Mouse (Mus musculus) NIH3T3 (cell line): Measurements from ENCODE around the gene Hspb8.
"Not testable (repeated sequence)": the region's sequence is repeated elsewhere in the genome, so short reads cannot be mapped to it uniquely, and the experiment has no call there.

Experiments used
- DNase-seq: peaks from one replicate; pipeline ENCODE4 v3.0.0-alpha.2; 2012; ENCODE audit warnings: low read depth

Gene Hspb8

DNA sequence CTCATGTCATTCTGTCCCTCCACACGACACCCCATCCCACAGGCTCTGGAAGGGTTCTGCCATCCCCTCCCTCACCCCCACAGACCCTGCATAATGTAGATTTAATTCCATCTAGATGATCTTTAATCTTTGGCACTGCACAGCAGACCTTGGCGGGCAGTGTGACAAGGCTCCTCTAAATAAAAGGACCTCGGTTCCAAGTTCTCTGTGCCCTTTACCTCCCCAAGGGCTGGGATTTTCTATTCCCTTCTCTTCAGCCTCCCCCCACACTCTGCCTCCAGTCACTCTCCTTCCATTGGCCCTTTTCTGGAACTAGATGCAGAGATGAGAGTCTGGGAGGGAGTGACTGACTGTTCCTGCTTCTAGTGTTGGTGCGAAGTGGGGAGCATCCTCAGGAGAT lies 33.3 kb downstream of the Hspb8 start:
- DNase-seq = no peak

DNA sequence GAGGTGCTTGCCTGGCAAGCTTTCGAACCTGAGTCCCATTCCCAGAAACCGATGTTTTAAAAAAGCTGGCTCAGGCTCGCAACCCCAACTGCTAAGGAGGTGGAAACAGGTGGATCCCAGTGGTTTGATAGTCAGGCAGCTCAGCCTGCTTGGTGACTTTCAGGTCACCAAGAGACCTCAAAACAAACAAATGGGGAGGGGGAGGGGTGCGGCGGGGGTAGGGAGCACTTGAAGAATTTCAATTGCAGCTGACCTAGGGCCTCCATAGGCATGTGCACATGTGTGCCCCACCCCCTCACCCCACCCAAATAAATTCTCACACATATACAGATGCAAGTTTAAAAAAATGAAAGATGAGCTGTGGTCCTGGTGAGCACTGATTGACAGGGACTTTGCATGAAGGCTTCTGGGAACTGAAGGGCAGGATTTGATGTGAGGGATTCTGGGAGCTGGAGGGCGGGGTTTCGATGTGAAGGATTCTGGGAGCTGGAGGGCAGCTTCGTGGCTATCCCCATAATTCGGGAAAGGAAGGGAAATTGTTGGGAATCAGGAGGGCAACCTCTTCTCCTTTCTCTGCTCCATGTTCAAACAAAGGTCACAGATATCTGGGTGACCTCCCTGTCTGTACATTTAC lies 35.2 kb downstream of the Hspb8 start:
- no peak for DNase-seq

DNA sequence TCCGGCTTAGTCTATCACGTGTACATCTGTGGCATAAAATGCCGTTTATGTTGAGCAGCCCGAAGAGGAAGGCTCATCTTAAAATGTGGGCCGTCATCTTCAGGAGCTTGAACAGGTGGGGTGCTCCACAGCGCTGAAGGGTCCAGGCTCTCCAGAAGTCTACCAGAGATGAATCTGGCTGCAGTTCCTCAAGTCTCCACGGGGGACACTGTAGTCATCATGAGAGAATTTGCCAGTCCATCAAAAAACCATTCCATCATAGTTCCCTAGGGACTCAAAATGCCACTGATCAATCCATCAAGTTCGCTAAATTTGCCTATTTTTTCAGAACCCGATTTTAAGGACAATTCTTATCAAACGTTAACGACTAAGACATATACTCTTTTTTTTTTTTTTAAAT lies 36.6 kb downstream of the Hspb8 start:
- peak; percentile 73 for DNase-seq

DNA sequence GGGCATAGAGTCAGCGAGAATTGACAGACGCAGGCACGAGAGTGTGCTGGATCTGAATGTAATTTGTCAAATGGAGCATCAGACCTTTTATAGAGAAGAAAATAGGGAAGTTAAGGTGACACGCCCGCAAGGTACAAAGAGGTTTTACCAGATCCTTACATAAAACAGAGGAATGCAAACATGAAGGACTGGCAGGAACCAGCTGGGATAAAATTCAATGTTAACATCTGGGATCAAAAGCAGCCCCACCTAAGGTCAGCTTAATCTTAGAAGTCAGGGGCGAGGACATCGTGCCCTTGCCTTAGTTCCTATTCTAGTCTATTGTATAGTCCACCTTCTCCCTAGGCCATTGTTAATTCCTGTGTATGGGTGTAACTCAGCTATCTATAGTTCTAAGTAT lies 40.0 kb downstream of the Hspb8 start:
- not testable (repeated sequence) for DNase-seq

DNA sequence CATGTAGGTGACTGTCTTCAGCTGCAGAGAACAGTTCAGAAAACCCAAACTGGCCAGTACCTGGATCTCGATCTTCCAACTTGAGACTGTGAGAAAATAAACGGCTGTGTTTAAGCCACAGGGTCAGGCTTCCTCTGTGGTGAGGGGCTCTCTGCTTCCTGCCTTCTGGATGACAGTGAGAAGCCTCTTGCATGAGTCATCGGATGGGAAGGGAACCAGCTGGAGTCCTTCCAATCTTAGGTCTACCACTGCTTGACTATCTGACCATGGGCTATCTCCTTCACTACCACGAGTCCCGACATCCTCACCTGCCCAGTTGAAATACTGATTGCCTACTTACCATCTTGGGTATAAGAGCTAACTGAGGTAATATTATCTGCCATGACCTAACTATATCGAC lies 40.9 kb downstream of the Hspb8 start:
- DNase-seq = peak; percentile 35

DNA sequence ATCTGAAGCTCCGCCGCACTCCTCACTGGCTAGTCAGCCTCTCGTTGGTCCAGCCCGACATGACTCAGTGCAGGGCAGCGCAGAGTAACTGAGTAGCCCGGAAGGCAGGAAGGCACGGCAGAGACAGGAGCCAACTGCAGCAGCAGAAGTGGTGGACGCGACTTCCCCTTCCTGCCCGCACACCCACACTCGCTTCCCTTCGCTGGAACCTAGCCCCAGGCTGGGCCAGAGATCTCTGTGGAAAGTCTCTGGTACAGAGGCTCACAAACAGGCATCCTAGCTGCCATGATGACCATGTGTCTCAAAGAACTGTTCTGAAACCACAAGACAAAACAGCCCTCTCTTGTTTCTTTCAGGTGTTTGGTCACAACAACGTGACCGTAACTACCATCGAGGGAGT lies 41.4 kb downstream of the Hspb8 start:
- no peak for DNase-seq

DNA sequence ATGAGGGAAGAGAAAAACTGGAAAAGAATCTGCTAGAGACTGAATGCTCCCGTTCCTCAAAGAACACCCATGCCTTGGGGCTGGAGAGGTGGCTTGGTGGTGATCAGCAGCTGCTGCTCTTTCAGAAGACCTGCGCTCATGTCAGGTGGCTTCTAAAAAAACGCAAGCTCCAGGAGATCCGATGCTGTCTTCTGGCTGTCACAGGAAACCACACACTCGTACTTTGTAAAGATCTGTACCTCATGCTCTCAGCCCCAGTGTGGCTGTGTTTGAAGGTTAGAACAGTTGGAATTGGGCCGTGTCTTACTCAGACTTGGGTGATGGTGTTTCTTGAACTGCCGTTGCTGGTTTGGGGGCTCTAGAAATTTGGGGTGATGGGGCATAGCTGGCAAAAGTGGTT lies 42.3 kb downstream of the Hspb8 start:
- DNase-seq = no peak

DNA sequence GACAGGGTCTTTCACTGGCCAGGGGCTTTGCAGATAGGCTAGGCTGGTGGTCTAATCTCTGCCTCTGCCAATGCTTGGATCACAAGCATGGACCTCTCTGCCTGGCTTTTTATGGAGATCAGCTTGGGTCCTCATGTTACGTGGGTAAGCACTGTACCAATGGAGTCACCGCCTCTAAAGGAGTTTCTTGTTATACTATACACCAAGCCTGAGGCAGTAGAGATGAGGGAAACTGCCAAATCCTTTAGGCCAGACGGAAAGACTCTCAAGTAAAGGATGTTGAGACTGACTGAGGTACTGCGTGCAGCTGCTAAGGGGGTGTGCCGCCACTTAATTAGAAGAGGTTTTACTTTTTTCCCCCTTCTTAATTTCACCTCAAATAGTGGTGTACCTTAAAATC lies 43.8 kb downstream of the Hspb8 start:
- DNase-seq = no peak

DNA sequence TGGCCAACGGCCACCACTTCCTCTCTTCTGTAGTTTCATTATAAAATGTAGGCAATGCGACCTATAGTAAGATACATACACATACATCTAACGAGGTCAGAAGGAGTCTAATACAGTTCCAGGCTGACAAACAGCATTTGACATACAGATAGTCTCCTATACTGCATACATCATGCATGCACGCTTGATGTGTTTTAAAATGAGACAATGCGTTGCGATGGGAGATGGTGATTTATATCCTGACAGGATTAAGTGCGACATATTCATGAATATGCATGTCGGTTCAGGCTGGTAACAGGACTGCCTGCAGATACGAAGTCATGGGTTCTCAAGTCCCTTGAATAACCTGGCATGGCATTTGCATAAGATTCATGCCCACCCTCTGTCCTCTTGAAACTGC lies 54.7 kb downstream of the Hspb8 start:
- DNase-seq = no peak

DNA sequence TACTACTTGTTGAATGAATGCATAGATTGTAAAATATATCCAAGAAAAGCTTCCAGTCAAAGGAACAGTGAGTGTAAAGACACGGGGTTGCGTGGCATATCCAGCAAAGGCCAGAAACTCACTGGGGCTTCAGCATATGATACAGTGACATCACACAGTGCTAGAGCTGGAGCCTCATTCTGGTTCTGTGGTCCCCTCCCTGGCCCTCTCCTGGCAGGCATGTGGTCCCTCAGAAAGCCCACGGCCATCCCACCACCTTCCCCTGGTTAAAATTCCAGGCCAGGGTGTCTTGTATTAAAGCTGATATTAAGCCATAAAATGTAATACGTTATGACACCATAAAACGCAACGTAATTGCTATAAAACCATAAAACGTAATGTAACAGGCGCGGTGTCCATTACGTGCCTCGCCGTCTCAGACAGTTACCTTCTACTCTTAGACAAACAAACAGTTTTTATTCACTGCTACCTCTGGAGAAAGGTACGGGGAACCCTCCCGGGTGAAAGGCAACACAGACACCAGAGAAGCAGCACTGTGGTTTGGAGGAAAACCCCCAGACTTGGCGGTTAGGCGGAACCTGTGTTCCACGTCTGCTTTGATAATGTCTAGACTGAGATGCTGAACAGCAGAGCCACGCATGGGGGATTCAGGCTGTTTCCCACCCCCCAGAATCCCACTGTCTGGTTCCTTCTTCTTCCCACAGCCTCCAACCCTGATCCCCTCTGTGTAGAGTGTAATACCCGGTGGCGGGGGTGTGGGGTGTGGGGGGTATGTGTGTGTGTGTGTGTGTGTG lies 55.6 kb downstream of the Hspb8 start:
- no peak for DNase-seq

DNA sequence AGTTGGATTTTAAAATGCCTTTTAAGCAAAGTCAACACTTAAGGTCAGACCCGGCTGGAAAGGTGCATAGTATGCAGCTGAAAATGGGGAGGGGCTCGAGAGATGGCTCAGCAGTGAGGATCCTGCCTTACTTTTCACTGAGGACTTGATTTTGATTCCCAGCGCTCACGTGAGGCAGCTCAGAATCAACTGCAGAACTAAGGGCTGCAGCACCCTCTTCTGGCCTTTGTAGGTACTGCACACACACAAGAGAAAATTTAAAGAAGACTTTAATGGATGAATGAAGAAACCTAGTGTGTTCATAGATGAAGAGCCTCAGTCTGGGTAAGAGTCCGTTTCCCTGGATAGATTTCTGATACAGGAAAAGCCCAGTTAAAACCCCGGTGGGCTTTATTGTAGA lies 61.3 kb downstream of the Hspb8 start:
- no peak for DNase-seq

DNA sequence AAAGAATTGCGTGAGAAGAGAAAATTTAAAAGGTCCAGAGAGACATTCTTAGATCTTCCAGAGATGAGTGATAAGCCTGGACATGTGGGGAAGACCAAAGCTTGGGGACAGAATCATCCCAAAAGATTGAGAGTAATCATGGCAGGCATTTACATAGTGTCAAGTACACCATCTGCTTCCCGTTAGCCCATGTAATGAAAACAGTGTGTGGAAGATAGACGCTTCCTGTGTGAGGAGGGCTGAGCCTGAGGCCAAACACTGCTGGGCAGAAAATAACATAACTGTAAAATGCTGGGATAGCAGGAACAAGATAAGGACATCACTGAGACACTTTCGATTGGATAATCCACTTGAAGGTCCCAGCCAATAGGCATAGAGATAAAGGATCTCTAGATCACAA lies 61.9 kb downstream of the Hspb8 start:
- no peak for DNase-seq
